Mouse (Mus musculus): ENCODE measurements around the gene 4930558C23Rik.
"Not testable (repeated sequence)": the region's sequence is repeated elsewhere in the genome, so short reads cannot be mapped to it uniquely, and the experiment has no call there.

GRCm38 (mm10) chr3:95356701-95357449, 45.8 kb downstream of the 4930558C23Rik start, which contains the start of gene Setdb1:
- not testable (repeated sequence) for TF ChIP-seq POLR2A (IDR thresholded peaks at IDR 0.05; ENCODE audit: low read depth, low read length); CTCF (IDR thresholded peaks at IDR 0.05; ENCODE audit: extremely low read depth, insufficient read length, insufficient replicate concordance, low read depth, low read length)
